Mouse (Mus musculus): Measurements from ENCODE around the gene Mfsd10. TPM values are rescaled to one million over a fixed set of nuclear protein-coding genes. Genes with fewer than 3 reads are reported as not detected.
A peak's percentile ranks its signal among the peaks of the same experiment; 100 is the strongest.

The Mfsd10 gene
- polyA plus RNA-seq, 1 experiment from 2014 or later, result 93.6 TPM

DNA sequence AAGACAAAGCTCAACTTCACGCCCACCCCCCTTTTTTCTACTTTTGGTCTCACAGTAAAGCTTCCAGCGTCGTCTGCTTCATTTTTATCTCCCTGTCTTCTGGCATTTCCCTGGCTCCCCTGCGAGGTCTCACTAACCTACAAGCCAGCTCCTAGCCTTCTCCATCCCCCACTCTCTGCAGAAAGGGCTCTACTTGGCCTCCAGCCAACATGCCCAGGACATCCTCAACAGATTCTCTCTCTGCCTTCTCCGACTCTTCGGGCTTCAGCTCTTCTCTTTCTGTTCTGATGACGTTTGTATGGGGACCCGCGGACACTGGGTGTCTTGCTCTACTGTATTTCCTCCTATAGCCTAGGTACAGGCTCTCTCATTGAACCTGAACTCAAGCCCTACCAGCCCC is 17.9 kb upstream of the Mfsd10 start:
- Histone ChIP-seq H3K4me3 (replicated peaks; ENCODE audit: low read depth, low read length) (no peak overlapping the region), H3K4me1 (ENCODE audit: control insufficient read depth, insufficient read depth, low read length) (peaks cover 7% of the 10 kb centered on the region), H3K27me3 (ENCODE audit: control insufficient read depth, insufficient read depth, low read length) (no peaks in the 10 kb centered on the region), H3K9ac (replicated peaks; ENCODE audit: low read length) (no peak overlapping the region), H3K27ac (replicated peaks; ENCODE audit: low read depth, low read length) (no peak overlapping the region), H3K4me2 (ENCODE audit: low read length) (no peak overlapping the region), H3K9me3 (ENCODE audit: control insufficient read depth, low read length) (no peaks in the 10 kb centered on the region), H3K36me3 (ENCODE audit: control insufficient read depth, insufficient read depth, low read length) (peaks cover 73% of the 10 kb centered on the region)
- ATAC-seq (ENCODE audit: low FRiP score, low TSS enrichment) (no peak), DNase-seq (no peak)
- WGBS, result 93% methylated on average over 9 of the region's 9 CpGs

DNA sequence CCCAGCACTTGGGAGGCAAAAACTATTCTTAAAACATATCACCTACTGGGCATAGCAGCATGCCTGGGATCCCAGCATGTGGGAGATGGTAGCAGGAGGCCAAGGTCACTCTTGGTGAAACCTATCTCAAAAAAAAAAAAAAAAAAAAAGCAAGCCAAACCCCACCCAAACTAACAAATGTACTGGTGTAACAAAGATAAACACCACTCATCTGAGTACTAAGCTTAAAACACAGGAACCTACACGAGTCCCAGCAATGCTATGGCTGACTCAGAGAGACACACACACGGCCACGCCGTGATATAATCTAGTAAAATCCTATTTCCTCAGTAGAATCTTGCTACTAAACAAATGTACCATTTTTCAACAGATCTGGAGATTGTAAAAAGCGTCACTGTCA is 15.9 kb upstream of the Mfsd10 start:
- Histone ChIP-seq H3K4me3 (replicated peaks; ENCODE audit: low read depth, low read length) (no peak overlapping the region), H3K27me3 (ENCODE audit: control insufficient read depth, insufficient read depth, low read length) (no peaks in the 10 kb centered on the region), H3K4me2 (ENCODE audit: low read length) (no peak overlapping the region), H3K36me3 (ENCODE audit: control insufficient read depth, insufficient read depth, low read length) (peaks cover 91% of the 10 kb centered on the region), H3K9ac (replicated peaks; ENCODE audit: low read length) (no peak overlapping the region), H3K4me1 (ENCODE audit: control insufficient read depth, insufficient read depth, low read length) (no peaks in the 10 kb centered on the region), H3K27ac (replicated peaks; ENCODE audit: low read depth, low read length) (no peak overlapping the region), H3K9me3 (ENCODE audit: control insufficient read depth, low read length) (no peaks in the 10 kb centered on the region)
- WGBS, result 97% methylated on average over 5 of the region's 5 CpGs
- ATAC-seq (ENCODE audit: low FRiP score, low TSS enrichment) (no peak), DNase-seq (no peak)

DNA sequence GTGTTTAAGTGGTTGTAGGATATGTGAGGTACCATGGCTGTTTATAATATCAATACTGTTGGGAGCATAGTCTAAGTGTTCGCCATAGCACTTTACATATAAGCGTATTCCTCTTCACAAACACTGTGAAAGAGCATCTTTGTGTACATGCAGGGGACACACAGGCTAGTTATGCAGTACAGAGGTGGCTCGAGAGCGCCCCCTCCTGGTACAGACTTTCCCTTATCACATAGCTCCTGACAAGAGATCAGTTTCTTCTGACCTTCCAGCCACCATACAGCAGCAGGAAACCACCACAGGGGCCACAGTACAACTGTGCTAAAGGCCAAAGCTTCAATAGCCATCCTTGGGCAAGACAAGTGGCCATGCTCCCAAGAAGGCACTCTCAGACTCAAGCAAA is 10.6 kb upstream of the Mfsd10 start:
- 51% methylated on average over 4 of the region's 4 CpGs for WGBS
- Histone ChIP-seq H3K4me3 (replicated peaks; ENCODE audit: low read depth, low read length) (no peak overlapping the region), H3K4me2 (ENCODE audit: low read length) (no peak overlapping the region), H3K4me1 (ENCODE audit: control insufficient read depth, insufficient read depth, low read length) (no peaks in the 10 kb centered on the region), H3K9ac (replicated peaks; ENCODE audit: low read length) (no peak overlapping the region), H3K36me3 (ENCODE audit: control insufficient read depth, insufficient read depth, low read length) (peaks cover 95% of the 10 kb centered on the region), H3K9me3 (ENCODE audit: control insufficient read depth, low read length) (no peaks in the 10 kb centered on the region), H3K27me3 (ENCODE audit: control insufficient read depth, insufficient read depth, low read length) (no peaks in the 10 kb centered on the region), H3K27ac (replicated peaks; ENCODE audit: low read depth, low read length) (no peak overlapping the region)
- DNase-seq (peak; percentile 80), ATAC-seq (ENCODE audit: low FRiP score, low TSS enrichment) (no peak)

DNA sequence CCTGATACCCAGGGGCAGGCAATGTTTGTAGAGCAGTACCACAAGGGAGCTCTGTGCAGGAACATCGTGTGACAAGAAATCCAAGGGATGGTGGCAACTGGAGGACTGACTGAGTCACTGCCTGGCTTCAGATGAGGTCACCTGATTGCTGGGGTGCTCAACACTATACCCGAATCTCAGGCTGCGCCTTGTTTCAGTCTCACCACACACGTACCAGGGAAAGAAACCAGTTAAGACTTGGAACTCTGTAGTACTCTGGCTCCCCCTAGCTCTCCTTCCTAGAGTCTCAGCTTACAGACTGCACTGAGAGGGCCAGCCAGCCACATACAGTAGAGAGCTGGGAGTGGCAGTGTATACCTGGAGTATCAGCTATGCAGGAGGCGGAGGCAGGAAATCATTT is 5.9 kb upstream of the Mfsd10 start:
- Histone ChIP-seq H3K9me3 (ENCODE audit: control insufficient read depth, low read length) (no peaks in the 10 kb centered on the region), H3K27me3 (ENCODE audit: control insufficient read depth, insufficient read depth, low read length) (no peaks in the 10 kb centered on the region), H3K27ac (replicated peaks; ENCODE audit: low read depth, low read length) (no peak overlapping the region), H3K9ac (replicated peaks; ENCODE audit: low read length) (no peak overlapping the region), H3K4me3 (replicated peaks; ENCODE audit: low read depth, low read length) (no peak overlapping the region), H3K4me2 (ENCODE audit: low read length) (no peak overlapping the region), H3K4me1 (ENCODE audit: control insufficient read depth, insufficient read depth, low read length) (no peaks in the 10 kb centered on the region), H3K36me3 (ENCODE audit: control insufficient read depth, insufficient read depth, low read length) (peaks cover 91% of the 10 kb centered on the region)
- WGBS, result 77% methylated on average over 5 of the region's 5 CpGs
- ATAC-seq (ENCODE audit: low FRiP score, low TSS enrichment) (no peak), DNase-seq (peak; percentile 74)

DNA sequence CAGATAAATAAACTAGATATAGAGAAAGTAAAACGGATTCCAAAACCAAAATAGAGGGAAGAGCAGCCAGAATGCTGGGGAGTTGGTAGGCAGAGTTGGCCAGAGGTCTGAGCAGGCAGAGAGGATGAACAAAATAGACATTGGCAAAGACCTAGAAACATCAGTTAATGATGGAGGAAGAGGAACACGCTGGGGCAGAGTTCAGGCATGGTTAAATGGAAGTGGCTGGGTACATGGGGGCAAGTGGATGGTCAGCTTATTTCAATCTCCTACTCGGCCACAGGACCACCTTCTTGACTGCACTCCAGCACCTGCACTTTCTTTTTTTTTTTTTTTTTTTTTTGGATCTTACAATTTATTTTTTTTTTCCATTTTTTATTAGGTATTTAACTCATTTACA is 5.0 kb upstream of the Mfsd10 start:
- no peak overlapping the region for H3K9ac ChIP-seq (replicated peaks; ENCODE audit: low read length)
- ATAC-seq (ENCODE audit: low FRiP score, low TSS enrichment) (no peak), DNase-seq (no peak)
- no peaks in the 10 kb centered on the region for H3K27me3 ChIP-seq (ENCODE audit: control insufficient read depth, insufficient read depth, low read length)
- peaks cover 84% of the 10 kb centered on the region for H3K36me3 ChIP-seq (ENCODE audit: control insufficient read depth, insufficient read depth, low read length)
- H3K4me2 ChIP-seq (ENCODE audit: low read length), result no peak overlapping the region
- 90% methylated on average over 3 of the region's 3 CpGs for WGBS
- no peak overlapping the region for H3K27ac ChIP-seq (replicated peaks; ENCODE audit: low read depth, low read length)
- H3K9me3 ChIP-seq (ENCODE audit: control insufficient read depth, low read length), result no peaks in the 10 kb centered on the region
- no peak overlapping the region for H3K4me3 ChIP-seq (replicated peaks; ENCODE audit: low read depth, low read length)
- 0 out of 2 replicates have a peak, but pooled peaks cover 4% of the 10 kb centered on the region for H3K4me1 ChIP-seq (ENCODE audit: control insufficient read depth, insufficient read depth, low read length)

DNA sequence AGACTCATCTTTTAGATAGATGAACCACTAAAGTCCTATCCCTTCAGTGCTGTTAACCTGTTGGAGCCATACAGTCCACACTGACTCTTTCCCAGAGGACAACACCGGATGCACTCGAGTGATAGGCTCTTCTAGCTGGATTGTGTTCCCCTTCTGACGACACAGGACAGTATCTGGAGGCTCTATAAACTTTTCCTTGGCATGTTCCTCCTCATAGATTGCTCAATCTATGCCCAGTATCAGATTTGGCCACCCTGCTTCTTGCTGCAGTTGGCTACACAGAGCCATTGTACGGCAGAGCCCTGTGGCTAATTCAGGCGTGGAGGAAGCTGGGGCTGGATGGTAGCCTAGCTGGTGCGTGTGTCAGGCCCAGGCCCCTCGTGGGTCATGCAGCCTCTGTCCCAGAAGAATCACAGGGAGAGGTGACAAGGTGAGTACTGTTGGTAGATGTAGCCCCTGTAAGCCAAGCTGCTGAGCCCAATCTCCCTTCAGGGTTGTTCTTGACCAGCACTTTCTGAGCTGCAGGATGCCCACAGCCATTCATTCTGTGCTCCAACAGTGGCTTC is 662 bp upstream of the Mfsd10 start:
- Histone ChIP-seq H3K9ac (replicated peaks; ENCODE audit: low read length) (0 out of 2 replicates have a peak overlapping the region, but pooled peaks have one; percentile 77), H3K36me3 (ENCODE audit: control insufficient read depth, insufficient read depth, low read length) (peaks cover 75% of the 10 kb centered on the region), H3K27me3 (ENCODE audit: control insufficient read depth, insufficient read depth, low read length) (no peaks in the 10 kb centered on the region), H3K9me3 (ENCODE audit: control insufficient read depth, low read length) (no peaks in the 10 kb centered on the region), H3K27ac (replicated peaks; ENCODE audit: low read depth, low read length) (no peak overlapping the region), H3K4me2 (ENCODE audit: low read length) (peak overlapping the region; percentile 93; the same call in 1 of the 2 replicates), H3K4me3 (replicated peaks; ENCODE audit: low read depth, low read length) (no peak overlapping the region), H3K4me1 (ENCODE audit: control insufficient read depth, insufficient read depth, low read length) (peaks cover 12% of the 10 kb centered on the region)
- WGBS, result 86% methylated on average over 7 of the region's 7 CpGs
- ATAC-seq (ENCODE audit: low FRiP score, low TSS enrichment) (no peak), DNase-seq (no peak)

- Histone ChIP-seq H3K36me3 (ENCODE audit: control insufficient read depth, insufficient read depth, low read length) (peaks cover 80% of the 10 kb centered on the region), H3K9me3 (ENCODE audit: control insufficient read depth, low read length) (no peaks in the 10 kb centered on the region), H3K27me3 (ENCODE audit: control insufficient read depth, insufficient read depth, low read length) (no peaks in the 10 kb centered on the region), H3K4me2 (ENCODE audit: low read length) (peak overlapping the region; percentile 93), H3K4me1 (ENCODE audit: control insufficient read depth, insufficient read depth, low read length) (peaks cover 12% of the 10 kb centered on the region), H3K27ac (replicated peaks; ENCODE audit: low read depth, low read length) (0 out of 2 replicates have a peak overlapping the region, but pooled peaks have one; percentile 77), H3K4me3 (replicated peaks; ENCODE audit: low read depth, low read length) (peak overlapping the region; percentile 57), H3K9ac (replicated peaks; ENCODE audit: low read length) (peak overlapping the region; percentile 77; the same call in 1 of the 2 replicates)
- WGBS, result 66% methylated on average over 10 of the region's 10 CpGs
- no peak for ATAC-seq (ENCODE audit: low FRiP score, low TSS enrichment)
- DNase-seq, result no peak
Observed at GRCm38 (mm10) chr5:34635665-34636192, 1.3 kb downstream of the Mfsd10 start.

- Histone ChIP-seq H3K4me1 (ENCODE audit: control insufficient read depth, insufficient read depth, low read length) (peaks cover 12% of the 10 kb centered on the region), H3K27ac (replicated peaks; ENCODE audit: low read depth, low read length) (no peak overlapping the region), H3K4me3 (replicated peaks; ENCODE audit: low read depth, low read length) (no peak overlapping the region), H3K4me2 (ENCODE audit: low read length) (no peak overlapping the region), H3K36me3 (ENCODE audit: control insufficient read depth, insufficient read depth, low read length) (peaks cover 80% of the 10 kb centered on the region), H3K27me3 (ENCODE audit: control insufficient read depth, insufficient read depth, low read length) (no peaks in the 10 kb centered on the region), H3K9ac (replicated peaks; ENCODE audit: low read length) (no peak overlapping the region), H3K9me3 (ENCODE audit: control insufficient read depth, low read length) (no peaks in the 10 kb centered on the region)
- ATAC-seq (ENCODE audit: low FRiP score, low TSS enrichment) (no peak), DNase-seq (no peak)
- WGBS, result 94% methylated on average over 13 of the region's 13 CpGs
Observed at GRCm38 (mm10) chr5:34634746-34635400, 2.1 kb downstream of the Mfsd10 start.

DNA sequence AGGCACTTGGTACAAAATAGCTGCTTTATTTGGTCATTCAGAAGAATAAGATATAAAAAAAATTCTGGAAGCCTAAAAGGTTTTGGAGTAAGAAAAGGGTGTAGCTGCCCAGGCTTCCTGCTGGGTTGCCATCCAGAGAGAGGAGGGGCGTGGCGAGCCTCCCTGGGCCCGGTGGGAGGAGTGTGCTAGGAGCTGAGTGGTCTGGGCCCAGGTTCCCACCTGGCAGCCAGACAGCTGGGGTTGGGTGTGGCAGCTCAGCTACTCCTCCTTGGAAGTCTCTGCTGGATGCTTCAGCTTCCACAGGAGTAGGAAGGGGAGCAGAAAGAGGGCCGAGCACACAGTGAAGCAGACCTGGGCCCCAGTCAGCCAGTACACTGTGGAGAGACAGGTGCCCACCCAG is 3.4 kb downstream of the Mfsd10 start:
- ATAC-seq (ENCODE audit: low FRiP score, low TSS enrichment), result no peak
- no peak for DNase-seq
- Histone ChIP-seq H3K27ac (replicated peaks; ENCODE audit: low read depth, low read length) (no peak overlapping the region), H3K4me2 (ENCODE audit: low read length) (no peak overlapping the region), H3K4me3 (replicated peaks; ENCODE audit: low read depth, low read length) (no peak overlapping the region), H3K9me3 (ENCODE audit: control insufficient read depth, low read length) (no peaks in the 10 kb centered on the region), H3K4me1 (ENCODE audit: control insufficient read depth, insufficient read depth, low read length) (peaks cover 12% of the 10 kb centered on the region), H3K36me3 (ENCODE audit: control insufficient read depth, insufficient read depth, low read length) (peaks cover 80% of the 10 kb centered on the region), H3K27me3 (ENCODE audit: control insufficient read depth, insufficient read depth, low read length) (no peaks in the 10 kb centered on the region), H3K9ac (replicated peaks; ENCODE audit: low read length) (no peak overlapping the region)
- 83% methylated on average over 4 of the region's 4 CpGs for WGBS
